Mouse (Mus musculus): ENCODE measurements around the gene Pax8. TPM values are rescaled to one million over a fixed set of nuclear protein-coding genes. Genes with fewer than 3 reads are reported as not detected.

Gene Pax8
- polyA plus RNA-seq, 1 experiment from 2014 or later: 0.12 TPM

GRCm38 (mm10) chr2:24434670-24435069, 40.7 kb downstream of the Pax8 start:
- Histone ChIP-seq H3K27me3 (no peaks in the 10 kb centered on the region), H3K4me2 (no peak overlapping the region), H3K4me1 (replicated peaks) (no peaks in the 10 kb centered on the region), H3K27ac (no peak overlapping the region), H3K9ac (no peak overlapping the region), H3K36me3 (no peaks in the 10 kb centered on the region), H3K4me3 (replicated peaks) (no peak overlapping the region), H3K9me3 (replicated peaks) (no peaks in the 10 kb centered on the region)
- WGBS (ENCODE audit: insufficient replicate concordance): 54% methylated on average over 2 of the region's 2 CpGs
- ATAC-seq (ENCODE audit: low read depth) (no peak), DNase-seq (no peak)

- DNase-seq (no peak), ATAC-seq (ENCODE audit: low read depth) (no peak)
- Histone ChIP-seq H3K4me2 (no peak overlapping the region), H3K4me3 (replicated peaks) (no peak overlapping the region), H3K9ac (no peak overlapping the region), H3K27me3 (no peaks in the 10 kb centered on the region), H3K27ac (no peak overlapping the region), H3K9me3 (replicated peaks) (no peaks in the 10 kb centered on the region), H3K4me1 (replicated peaks) (no peaks in the 10 kb centered on the region), H3K36me3 (no peaks in the 10 kb centered on the region)
- 31% methylated on average over 4 of the region's 4 CpGs for WGBS (ENCODE audit: insufficient replicate concordance)
These were observed 45.6 kb downstream of the Pax8 start for GRCm38 (mm10) chr2:24429806-24430205.

- no peaks in the 10 kb centered on the region for H3K36me3 ChIP-seq
- H3K4me1 ChIP-seq (replicated peaks): no peaks in the 10 kb centered on the region
- no peak overlapping the region for H3K4me3 ChIP-seq (replicated peaks)
- H3K4me2 ChIP-seq: no peak overlapping the region
- no peaks in the 10 kb centered on the region for H3K27me3 ChIP-seq
- WGBS (ENCODE audit: insufficient replicate concordance): 57% methylated on average over 12 of the region's 12 CpGs
- DNase-seq (no peak), ATAC-seq (ENCODE audit: low read depth) (no peak)
- H3K9me3 ChIP-seq (replicated peaks): no peaks in the 10 kb centered on the region
- no peak overlapping the region for H3K27ac ChIP-seq
- H3K9ac ChIP-seq: no peak overlapping the region
These were observed 47.3 kb downstream of the Pax8 start for GRCm38 (mm10) chr2:24427866-24428675.

- Histone ChIP-seq H3K4me2 (no peak overlapping the region), H3K36me3 (no peaks in the 10 kb centered on the region), H3K9me3 (replicated peaks) (no peaks in the 10 kb centered on the region), H3K4me3 (replicated peaks) (no peak overlapping the region), H3K4me1 (replicated peaks) (no peaks in the 10 kb centered on the region), H3K27me3 (no peaks in the 10 kb centered on the region), H3K9ac (no peak overlapping the region), H3K27ac (no peak overlapping the region)
- WGBS (ENCODE audit: insufficient replicate concordance): 39% methylated on average over 2 of the region's 2 CpGs
- DNase-seq (no peak), ATAC-seq (ENCODE audit: low read depth) (no peak)
These were observed 49.8 kb downstream of the Pax8 start for GRCm38 (mm10) chr2:24425630-24426029.

- Histone ChIP-seq H3K27me3 (no peaks in the 10 kb centered on the region), H3K4me1 (replicated peaks) (no peaks in the 10 kb centered on the region), H3K9ac (no peak overlapping the region), H3K27ac (no peak overlapping the region), H3K4me2 (no peak overlapping the region), H3K4me3 (replicated peaks) (no peak overlapping the region), H3K9me3 (replicated peaks) (no peaks in the 10 kb centered on the region), H3K36me3 (no peaks in the 10 kb centered on the region)
- ATAC-seq (ENCODE audit: low read depth) (no peak), DNase-seq (no peak)
- 39% methylated on average over 3 of the region's 3 CpGs for WGBS (ENCODE audit: insufficient replicate concordance)
These were observed 52.6 kb downstream of the Pax8 start for GRCm38 (mm10) chr2:24422815-24423214.

- no peak for DNase-seq
- Histone ChIP-seq H3K27me3 (peaks cover 6% of the 10 kb centered on the region), H3K4me1 (replicated peaks) (no peaks in the 10 kb centered on the region), H3K9me3 (replicated peaks) (no peaks in the 10 kb centered on the region), H3K36me3 (no peaks in the 10 kb centered on the region), H3K27ac (no peak overlapping the region), H3K4me2 (no peak overlapping the region), H3K4me3 (replicated peaks) (no peak overlapping the region), H3K9ac (no peak overlapping the region)
- no peak for ATAC-seq (ENCODE audit: low read depth)
- 69% methylated on average over 6 of the region's 6 CpGs for WGBS (ENCODE audit: insufficient replicate concordance)
These were observed 54.1 kb downstream of the Pax8 start for GRCm38 (mm10) chr2:24421211-24421863.

GRCm38 (mm10) chr2:24417564-24417963, 57.8 kb downstream of the Pax8 start:
- Histone ChIP-seq H3K9ac (no peak overlapping the region), H3K4me2 (no peak overlapping the region), H3K9me3 (replicated peaks) (no peaks in the 10 kb centered on the region), H3K4me1 (replicated peaks) (no peaks in the 10 kb centered on the region), H3K27me3 (peaks cover 13% of the 10 kb centered on the region), H3K27ac (no peak overlapping the region), H3K36me3 (no peaks in the 10 kb centered on the region), H3K4me3 (replicated peaks) (no peak overlapping the region)
- 71% methylated on average over 4 of the region's 4 CpGs for WGBS (ENCODE audit: insufficient replicate concordance)
- ATAC-seq (ENCODE audit: low read depth): no peak
- DNase-seq: no peak

DNA sequence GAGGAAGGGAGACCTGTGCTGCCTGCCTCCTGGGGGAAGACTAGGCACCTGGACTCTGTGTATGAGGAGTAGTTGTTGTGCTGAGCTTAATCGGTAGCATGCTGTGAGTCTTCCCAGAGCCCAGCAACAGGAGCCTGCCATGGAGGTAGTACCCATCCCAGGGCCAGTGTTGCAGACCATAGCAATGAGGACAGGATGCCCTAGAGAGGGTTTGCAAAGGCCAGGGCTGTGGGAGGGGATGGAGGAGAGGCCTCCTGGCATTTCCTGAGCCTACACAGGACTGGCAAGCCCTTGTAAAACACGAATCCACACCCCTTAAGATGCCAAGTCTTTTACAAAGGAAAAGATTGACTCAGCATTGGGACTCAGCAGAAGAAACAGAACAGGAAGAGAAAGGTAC, 58.3 kb downstream of the Pax8 start:
- Histone ChIP-seq H3K4me3 (replicated peaks) (no peak overlapping the region), H3K4me1 (replicated peaks) (no peaks in the 10 kb centered on the region), H3K9ac (no peak overlapping the region), H3K27ac (no peak overlapping the region), H3K27me3 (peaks cover 13% of the 10 kb centered on the region), H3K9me3 (replicated peaks) (no peaks in the 10 kb centered on the region), H3K4me2 (no peak overlapping the region), H3K36me3 (no peaks in the 10 kb centered on the region)
- WGBS (ENCODE audit: insufficient replicate concordance): 20% methylated on average over 2 of the region's 2 CpGs
- DNase-seq (no peak), ATAC-seq (ENCODE audit: low read depth) (no peak)

GRCm38 (mm10) chr2:24416668-24417067, 58.7 kb downstream of the Pax8 start:
- Histone ChIP-seq H3K4me3 (replicated peaks) (no peak overlapping the region), H3K9ac (no peak overlapping the region), H3K27ac (no peak overlapping the region), H3K27me3 (peaks cover 13% of the 10 kb centered on the region), H3K9me3 (replicated peaks) (no peaks in the 10 kb centered on the region), H3K36me3 (no peaks in the 10 kb centered on the region), H3K4me2 (no peak overlapping the region), H3K4me1 (replicated peaks) (no peaks in the 10 kb centered on the region)
- ATAC-seq (ENCODE audit: low read depth) (no peak), DNase-seq (no peak)
- 22% methylated on average over 9 of the region's 9 CpGs for WGBS (ENCODE audit: insufficient replicate concordance)

DNA sequence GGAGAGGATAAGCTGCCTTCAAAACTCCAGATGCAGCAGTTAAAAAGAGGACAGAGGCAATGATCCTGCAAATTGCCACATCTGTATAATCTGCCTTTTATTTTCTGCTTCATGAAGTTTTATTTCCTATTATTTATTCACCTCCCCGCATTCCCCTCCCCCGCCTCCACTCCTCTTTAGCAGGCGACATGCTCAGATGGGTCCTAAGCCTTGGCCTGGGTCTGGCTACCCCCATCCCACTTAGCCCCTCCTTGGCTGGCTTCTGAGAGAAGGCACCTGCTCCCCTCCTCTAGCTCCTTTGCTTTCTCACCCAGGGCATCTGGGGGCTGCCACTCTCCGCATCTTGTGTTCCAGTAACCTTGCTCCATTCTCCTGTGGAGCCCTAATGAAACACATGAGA, 61.7 kb downstream of the Pax8 start:
- Histone ChIP-seq H3K36me3 (no peaks in the 10 kb centered on the region), H3K27ac (no peak overlapping the region), H3K9ac (no peak overlapping the region), H3K9me3 (replicated peaks) (no peaks in the 10 kb centered on the region), H3K4me3 (replicated peaks) (no peak overlapping the region), H3K4me1 (replicated peaks) (no peaks in the 10 kb centered on the region), H3K27me3 (peaks cover 13% of the 10 kb centered on the region), H3K4me2 (no peak overlapping the region)
- ATAC-seq (ENCODE audit: low read depth) (no peak), DNase-seq (no peak)
- 73% methylated on average over 4 of the region's 4 CpGs for WGBS (ENCODE audit: insufficient replicate concordance)

DNA sequence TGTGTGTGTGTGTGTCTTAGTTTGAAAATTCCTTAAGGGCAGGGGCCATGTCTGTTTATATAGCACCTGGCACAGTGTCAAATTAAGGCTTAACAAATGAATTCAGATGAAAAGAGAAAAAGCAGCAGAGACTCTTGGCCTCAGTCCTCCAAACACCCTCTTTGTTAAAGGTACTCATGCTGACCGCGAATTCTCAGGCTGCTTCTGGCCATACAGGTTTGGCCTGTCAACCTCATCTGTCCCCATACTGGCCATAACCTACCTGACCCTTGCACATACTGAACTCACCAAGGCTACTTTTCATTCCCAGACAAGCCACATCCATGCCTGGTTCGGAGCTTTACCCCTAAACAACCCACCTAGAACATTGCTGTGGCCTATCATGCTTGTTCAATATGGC, 62.2 kb downstream of the Pax8 start:
- Histone ChIP-seq H3K4me1 (replicated peaks) (no peaks in the 10 kb centered on the region), H3K4me2 (no peak overlapping the region), H3K27ac (no peak overlapping the region), H3K9me3 (replicated peaks) (no peaks in the 10 kb centered on the region), H3K36me3 (peaks cover 2% of the 10 kb centered on the region), H3K27me3 (peaks cover 13% of the 10 kb centered on the region), H3K9ac (no peak overlapping the region), H3K4me3 (replicated peaks) (no peak overlapping the region)
- DNase-seq: no peak
- ATAC-seq (ENCODE audit: low read depth): no peak
- WGBS (ENCODE audit: insufficient replicate concordance): 72% methylated on average over 3 of the region's 3 CpGs

DNA sequence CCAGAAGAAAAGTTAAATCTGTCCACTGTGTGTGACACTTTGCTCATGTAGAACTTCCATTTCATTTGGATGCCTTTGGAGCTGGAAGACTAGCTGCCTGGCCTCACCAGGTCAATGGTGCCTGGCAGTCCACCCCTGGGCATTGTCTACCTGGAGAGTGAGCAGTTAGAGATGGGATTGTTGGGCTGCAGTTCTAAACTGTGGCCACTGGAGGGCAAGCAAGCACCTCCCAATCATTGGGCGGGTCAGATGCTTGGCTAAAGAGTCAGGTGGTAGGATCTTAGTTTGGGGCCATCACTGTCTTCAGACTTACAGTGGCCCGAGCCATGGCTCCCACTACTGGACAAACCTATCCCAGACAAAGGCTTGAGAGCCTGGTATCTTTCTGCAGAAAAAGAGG, 66.2 kb downstream of the Pax8 start:
- WGBS (ENCODE audit: insufficient replicate concordance): 13% methylated on average over 2 of the region's 2 CpGs
- Histone ChIP-seq H3K36me3 (peaks cover 38% of the 10 kb centered on the region), H3K27me3 (0 out of 2 replicates have a peak, but pooled peaks cover 4% of the 10 kb centered on the region), H3K4me1 (replicated peaks) (no peaks in the 10 kb centered on the region), H3K4me3 (replicated peaks) (no peak overlapping the region), H3K9me3 (replicated peaks) (no peaks in the 10 kb centered on the region), H3K4me2 (no peak overlapping the region), H3K27ac (no peak overlapping the region), H3K9ac (no peak overlapping the region)
- peak; percentile 39 for ATAC-seq (ENCODE audit: low read depth)
- DNase-seq: peak; percentile 20

Data from liver, embryonic 13.5 days (tissue).